20 mouse cellular contexts compared by ENCODE assay signal in genomic region chr12:83124111-83124510, GRCm38 (mm10).
DNase-seq lines count a peak whose midpoint lies in the region; ATAC-seq lines count a peak whose summit lies in the region.
"Had no signal": no experiment of that assay in that cellular context is flagged by ENCODE, and none has a peak within 500 bp of the region (broad histone marks: within the 10 kb centered on the region; RNA-seq: fewer than 3 reads in every experiment).

No protein-coding gene starts in this region.

- H3K27ac ChIP-seq in liver, embryonic 11.5 days (ENCODE audit: low read depth, low read length), result no peak overlapping the region
- 0 out of 2 replicates have a peak overlapping the region, but pooled peaks have one; percentile 14 for H3K27ac ChIP-seq in liver, embryonic 15.5 days (replicated peaks)
- no peak overlapping the region for H3K27ac ChIP-seq in midbrain, embryonic 13.5 days
- H3K27ac ChIP-seq: embryonic facial prominence, embryonic 12.5 days; forebrain, embryonic 15.5 days; hindbrain, embryonic 15.5 days had no signal

- no peaks in the 10 kb centered on the region for H3K9me3 ChIP-seq in liver, embryonic 11.5 days (ENCODE audit: control insufficient read depth, low read length)
- H3K9me3 ChIP-seq in liver, embryonic 15.5 days (replicated peaks), result no peaks in the 10 kb centered on the region
- no peaks in the 10 kb centered on the region for H3K9me3 ChIP-seq in midbrain, embryonic 13.5 days
- H3K9me3 ChIP-seq: embryonic facial prominence, embryonic 12.5 days; forebrain, embryonic 15.5 days; G1E; heart, embryonic 12.5 days; hindbrain, embryonic 15.5 days had no signal

- no peaks in the 10 kb centered on the region for H3K36me3 ChIP-seq in liver, embryonic 11.5 days (ENCODE audit: control insufficient read depth, insufficient read depth, low read length)
- H3K36me3 ChIP-seq in liver, embryonic 15.5 days (replicated peaks), result no peaks in the 10 kb centered on the region
- H3K36me3 ChIP-seq in midbrain, embryonic 13.5 days, result no peaks in the 10 kb centered on the region
- H3K36me3 ChIP-seq: embryonic facial prominence, embryonic 12.5 days; forebrain, embryonic 15.5 days; G1E; heart, embryonic 12.5 days; hindbrain, embryonic 15.5 days had no signal

- H3K9ac ChIP-seq in liver, embryonic 11.5 days (ENCODE audit: low read depth, low read length), result no peak overlapping the region
- no peak overlapping the region for H3K9ac ChIP-seq in liver, embryonic 15.5 days
- H3K9ac ChIP-seq in midbrain, embryonic 13.5 days (replicated peaks), result no peak overlapping the region
- H3K9ac ChIP-seq: embryonic facial prominence, embryonic 12.5 days; forebrain, embryonic 15.5 days; heart, embryonic 12.5 days; hindbrain, embryonic 15.5 days had no signal

- H3K27me3 ChIP-seq in liver, embryonic 11.5 days (replicated peaks; ENCODE audit: control insufficient read depth, insufficient read depth, low read length), result no peaks in the 10 kb centered on the region
- H3K27me3 ChIP-seq in liver, embryonic 15.5 days, result no peaks in the 10 kb centered on the region
- H3K27me3 ChIP-seq in midbrain, embryonic 13.5 days, result no peaks in the 10 kb centered on the region
- H3K27me3 ChIP-seq: embryonic facial prominence, embryonic 12.5 days; forebrain, embryonic 15.5 days; heart, embryonic 12.5 days; hindbrain, embryonic 15.5 days had no signal

- 0 out of 2 replicates have a peak, but pooled peaks cover 7% of the 10 kb centered on the region for H3K4me1 ChIP-seq in liver, embryonic 11.5 days (replicated peaks; ENCODE audit: control insufficient read depth, insufficient read depth, low read length)
- H3K4me1 ChIP-seq in liver, embryonic 15.5 days (replicated peaks), result no peaks in the 10 kb centered on the region; the same call in none of the 2 replicates
- H3K4me1 ChIP-seq in midbrain, embryonic 13.5 days (replicated peaks), result no peaks in the 10 kb centered on the region
- H3K4me1 ChIP-seq: embryonic facial prominence, embryonic 12.5 days; forebrain, embryonic 15.5 days; hindbrain, embryonic 15.5 days had no signal

- no peak overlapping the region for H3K4me2 ChIP-seq in liver, embryonic 11.5 days
- H3K4me2 ChIP-seq in liver, embryonic 15.5 days, result no peak overlapping the region
- no peak overlapping the region for H3K4me2 ChIP-seq in midbrain, embryonic 13.5 days (replicated peaks)
- H3K4me2 ChIP-seq: embryonic facial prominence, embryonic 12.5 days; forebrain, embryonic 15.5 days; heart, embryonic 12.5 days; hindbrain, embryonic 15.5 days had no signal

- 43% methylated on average over 3 of the region's 3 CpGs for WGBS in liver, embryonic 11.5 days
- WGBS in liver, embryonic 15.5 days (ENCODE audit: insufficient replicate concordance), result 23% methylated on average over 3 of the region's 3 CpGs
- 59% methylated on average over 3 of the region's 3 CpGs for whole genome bisulfite sequencing in midbrain, embryonic 13.5 days

- peak; percentile 55 for DNase-seq in 416B (ENCODE audit: low read depth)
- DNase-seq in liver, embryonic 11.5 days (ENCODE audit: low spot score), result no peak
- DNase-seq in yolk sac, embryonic 10.5 days (ENCODE audit: low spot score), result peak; percentile 33
- DNase-seq: adrenal gland, postnatal 10 days; B cell, adult 2 months; cerebellum, adult 11-12 months; cerebellum, adult 9-10 months; cerebellum, postnatal 25 days; gastrocnemius, postnatal 36 days; heart, adult 18-20 months; heart, postnatal 36 days had no signal

- no peak overlapping the region for H3K4me3 ChIP-seq in liver, embryonic 11.5 days (ENCODE audit: low read depth, low read length)
- H3K4me3 ChIP-seq in liver, embryonic 15.5 days (replicated peaks), result no peak overlapping the region
- H3K4me3 ChIP-seq in midbrain, embryonic 13.5 days (replicated peaks), result no peak overlapping the region
- H3K4me3 ChIP-seq: embryonic facial prominence, embryonic 12.5 days; forebrain, embryonic 15.5 days; heart, embryonic 12.5 days; hindbrain, embryonic 15.5 days had no signal

- ATAC-seq in liver, embryonic 11.5 days (replicated peaks; ENCODE audit: low FRiP score), result peak; percentile 53; the same call in 1 of the 2 replicates
- ATAC-seq in liver, embryonic 15.5 days (ENCODE audit: insufficient read depth), result peak; percentile 47; the same call in 1 of the 2 replicates
- no peak for ATAC-seq in midbrain, embryonic 13.5 days
- no peak for ATAC-seq in cerebellum, adult (ENCODE audit: insufficient number of reproducible peaks, low FRiP score, low TSS enrichment)
- ATAC-seq: CD4-positive, CD25-positive, alpha-beta regulatory T cell, adult 4 months; forebrain, embryonic 15.5 days had no signal

Comparison
In these comparisons a context has a peak if more than half of its experiments do, and no peak if none do; other contexts are left out.
1. ATAC-seq: peak in liver, embryonic 11.5 days (single experiment) and liver, embryonic 15.5 days (single experiment); none in midbrain, embryonic 13.5 days (single experiment) and cerebellum, adult (single experiment).